Mouse (Mus musculus) spleen, adult 2 months (tissue): ENCODE data around the gene Fas.

ENCODE experiments used
- CTCF ChIP-seq: fragments of 200-500 bp; IDR thresholded peaks from 2 replicates; pipeline ENCODE4 v1.5.1; 2011; ENCODE audit warnings: mild to moderate bottlenecking, inconsistent platforms; ENCODE audit not compliant: insufficient read depth, insufficient read length, insufficient replicate concordance; ENCODE audit errors: extremely low read depth
- POLR2A ChIP-seq: fragments of 200-500 bp; IDR thresholded peaks from 2 replicates; pipeline ENCODE4 v1.6.1; 2011; ENCODE audit warnings: low read depth, low read length, inconsistent platforms

- TF ChIP-seq CTCF (peak; percentile 88; the same call in 1 of the 2 replicates), POLR2A (no peak)
These were observed 43.8 kb downstream of the Fas start for GRCm38 (mm10) chr19:34334300-34334699.
